Mouse (Mus musculus) hematopoietic stem cell, adult 5-6 weeks (primary cell): ENCODE data around the gene Pemt. TPM values are rescaled to one million over a fixed set of nuclear protein-coding genes. Genes with fewer than 3 reads are reported as not detected.

Experiments used
- ATAC-seq, 2 experiments: fragments of 125-278 bp in 1 of 2; replicated peaks in 1 of 2; 2 replicates each; pipeline ENCODE4 v1.8.0; 2016 to 2017; ENCODE audit warnings: inconsistent platforms in 2 of 2, mild to moderate bottlenecking in 2 of 2, moderate number of reproducible peaks in 2 of 2, low read depth in 1 of 2, moderate TSS enrichment in 1 of 2; ENCODE audit not compliant: low FRiP score in 2 of 2, poor library complexity in 2 of 2, severe bottlenecking in 2 of 2, insufficient read depth in 1 of 2, low TSS enrichment in 1 of 2
- total RNA-seq: library from RNA; stranded (forward); fragments of 172-1452, 232-1000 nt; gene quantifications from 2 replicates; pipeline ENCODE4 v1.2.3, GENCODE M21; 2017

Gene Pemt
- total RNA-seq, 1 experiment from 2014 or later = 16.3 TPM

- peak; percentile 59 to 79 for ATAC-seq
Measured at GRCm38 (mm10) chr11:60027272-60027671, 19.0 kb downstream of the Pemt start.

GRCm38 (mm10) chr11:60026166-60026565 is 20.1 kb downstream of the Pemt start:
- no peak for ATAC-seq

GRCm38 (mm10) chr11:60021201-60021600 is 25.1 kb downstream of the Pemt start:
- ATAC-seq = no peak

GRCm38 (mm10) chr11:60016726-60017125 is 29.6 kb downstream of the Pemt start:
- ATAC-seq = no peak

GRCm38 (mm10) chr11:60011516-60011915 is 34.8 kb downstream of the Pemt start:
- ATAC-seq = no peak

- no peak for ATAC-seq
Measured at GRCm38 (mm10) chr11:60009451-60009850, 36.8 kb downstream of the Pemt start.

- ATAC-seq = no peak
Measured at GRCm38 (mm10) chr11:60005866-60006265, 40.4 kb downstream of the Pemt start.

- no peak for ATAC-seq
Measured at GRCm38 (mm10) chr11:60004716-60005115, 41.6 kb downstream of the Pemt start.

- ATAC-seq = no peak
Measured at GRCm38 (mm10) chr11:60003811-60004210, 42.5 kb downstream of the Pemt start.

- no peak for ATAC-seq
Measured at GRCm38 (mm10) chr11:60001231-60001980, 44.9 kb downstream of the Pemt start.

GRCm38 (mm10) chr11:59994318-59994717 is 52.0 kb downstream of the Pemt start:
- no peak for ATAC-seq

- no peak for ATAC-seq
Measured at GRCm38 (mm10) chr11:59991365-59991764, 54.9 kb downstream of the Pemt start.

GRCm38 (mm10) chr11:59989406-59989805 is 56.9 kb downstream of the Pemt start:
- no peak for ATAC-seq

- no peak for ATAC-seq
Measured at GRCm38 (mm10) chr11:59977831-59978230, 68.5 kb downstream of the Pemt start.

- no peak for ATAC-seq
Measured at GRCm38 (mm10) chr11:59975241-59975640, 71.0 kb downstream of the Pemt start.

GRCm38 (mm10) chr11:59973389-59973788 is 72.9 kb downstream of the Pemt start:
- no peak for ATAC-seq

- ATAC-seq = no peak
Measured at GRCm38 (mm10) chr11:59971691-59972090, 74.6 kb downstream of the Pemt start.

GRCm38 (mm10) chr11:59970780-59971179 is 75.5 kb downstream of the Pemt start:
- no peak for ATAC-seq

GRCm38 (mm10) chr11:59967765-59968164 is 78.5 kb downstream of the Pemt start:
- ATAC-seq = no peak
